In the genomic region with DNA sequence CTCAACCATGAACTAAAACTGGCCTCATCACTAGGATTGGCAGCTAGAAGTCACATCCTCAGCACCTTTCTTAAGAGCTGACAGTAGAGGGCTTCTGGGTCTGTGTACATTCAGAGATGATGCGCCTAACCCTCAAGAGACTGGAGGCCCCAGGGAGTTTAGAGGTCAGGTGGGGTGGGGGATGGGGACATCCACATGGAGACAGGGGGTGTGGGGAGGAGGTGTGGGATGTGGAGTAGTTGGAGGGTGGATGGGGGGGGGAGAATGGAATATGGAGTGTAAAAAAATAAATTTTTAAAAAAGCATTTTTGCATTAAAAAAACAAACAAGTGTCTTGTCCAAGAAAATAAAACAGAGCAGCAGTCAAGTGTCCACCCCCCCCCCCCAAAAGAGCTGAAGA, we compare ENCODE assay signal across 16 mouse cellular contexts.
"Had no signal": no experiment of that assay in that cellular context is flagged by ENCODE, and none has a peak within 500 bp of the region (broad histone marks: within the 10 kb centered on the region; RNA-seq: fewer than 3 reads in every experiment).

No protein-coding gene starts in this region.

- H3K27ac ChIP-seq: neural tube, embryonic 13.5 days; neural tube, embryonic 15.5 days; stomach, embryonic 15.5 days; stomach, postnatal 0 days had no signal

- H3K4me1 ChIP-seq: neural tube, embryonic 15.5 days; stomach, embryonic 15.5 days had no signal

- DNase-seq: retina, postnatal 1 day; right cerebral cortex, adult 18-20 months; right cerebral cortex, postnatal 14 days; right cerebral cortex, postnatal 25 days; right cerebral cortex, postnatal 4 days; spleen, adult 18-20 months; thymus, adult 18-20 months; thymus, adult 2 months; thymus, postnatal 14 days; thymus, postnatal 25 days; thymus, postnatal 36 days; thymus, postnatal 4 days had no signal

- H3K4me2 ChIP-seq: neural tube, embryonic 13.5 days; neural tube, embryonic 15.5 days; stomach, embryonic 15.5 days had no signal

- H3K9ac ChIP-seq: neural tube, embryonic 13.5 days; neural tube, embryonic 15.5 days; stomach, embryonic 15.5 days had no signal

- H3K36me3 ChIP-seq: neural tube, embryonic 13.5 days; neural tube, embryonic 15.5 days; stomach, embryonic 15.5 days had no signal

- H3K4me3 ChIP-seq: neural tube, embryonic 13.5 days; neural tube, embryonic 15.5 days; stomach, embryonic 15.5 days had no signal

- H3K9me3 ChIP-seq: neural tube, embryonic 13.5 days; neural tube, embryonic 15.5 days; stomach, embryonic 15.5 days had no signal

- H3K27me3 ChIP-seq: neural tube, embryonic 13.5 days; neural tube, embryonic 15.5 days; stomach, embryonic 15.5 days had no signal
